15 mouse cellular contexts compared by ENCODE assay signal in the genomic region with DNA sequence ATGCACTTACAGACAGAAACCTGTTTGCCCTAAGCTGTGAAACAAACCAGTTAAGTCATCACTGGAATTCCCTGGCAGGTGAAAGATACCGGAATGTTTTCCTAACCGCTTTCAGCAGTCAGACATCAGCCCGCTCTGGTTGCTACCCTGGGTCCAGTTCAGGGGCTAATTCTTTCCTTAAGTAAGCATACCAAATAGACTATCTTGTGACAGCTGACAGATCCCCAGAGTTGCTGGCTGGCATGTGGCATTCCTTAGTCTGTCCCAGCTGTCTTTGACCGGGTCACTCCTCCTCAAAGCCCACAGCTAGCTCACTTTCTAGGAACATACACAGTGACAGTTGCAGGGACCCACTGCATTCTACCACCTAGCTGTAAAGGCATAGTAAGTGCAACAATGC. TPM values are rescaled to one million over a fixed set of nuclear protein-coding genes. Genes with fewer than 3 reads are reported as not detected.
DNase-seq lines count a peak whose midpoint lies in the region; ATAC-seq and TF ChIP-seq lines count a peak whose summit lies in the region.
"Had no signal": no experiment of that assay in that cellular context is flagged by ENCODE, and none has a peak within 500 bp of the region (broad histone marks: within the 10 kb centered on the region; RNA-seq: fewer than 3 reads in every experiment).

No protein-coding gene starts in this region.

- H3K9me3 ChIP-seq in heart, embryonic 15.5 days (replicated peaks), result no peaks in the 10 kb centered on the region
- H3K9me3 ChIP-seq in midbrain, postnatal 0 days (ENCODE audit: low read length), result no peaks in the 10 kb centered on the region
- H3K9me3 ChIP-seq: hindbrain, embryonic 10.5 days; intestine, embryonic 15.5 days; midbrain, embryonic 10.5 days; stomach, embryonic 15.5 days had no signal

- ATAC-seq in heart, embryonic 15.5 days (replicated peaks; ENCODE audit: insufficient number of reproducible peaks, insufficient read depth, low FRiP score, low read depth), result peak; percentile 78
- ATAC-seq in midbrain, postnatal 0 days (ENCODE audit: low FRiP score), result no peak
- ATAC-seq: intestine, embryonic 15.5 days; liver, postnatal 0 days had no signal

- 22% methylated on average over 4 of the region's 4 CpGs for WGBS in heart, embryonic 15.5 days
- 61% methylated on average over 4 of the region's 4 CpGs for WGBS in midbrain, postnatal 0 days

- H3K36me3 ChIP-seq in heart, embryonic 15.5 days, result no peaks in the 10 kb centered on the region
- H3K36me3 ChIP-seq in midbrain, postnatal 0 days (ENCODE audit: insufficient read depth, low read length), result no peaks in the 10 kb centered on the region
- H3K36me3 ChIP-seq: hindbrain, embryonic 10.5 days; intestine, embryonic 15.5 days; midbrain, embryonic 10.5 days; stomach, embryonic 15.5 days had no signal

- no peak overlapping the region for H3K4me3 ChIP-seq in heart, embryonic 15.5 days
- H3K4me3 ChIP-seq in midbrain, postnatal 0 days (ENCODE audit: low read depth, low read length), result no peak overlapping the region
- H3K4me3 ChIP-seq: hindbrain, embryonic 10.5 days; intestine, embryonic 15.5 days; midbrain, embryonic 10.5 days; stomach, embryonic 15.5 days had no signal

- peak overlapping the region; percentile 70 for H3K27ac ChIP-seq in heart, embryonic 15.5 days
- H3K27ac ChIP-seq in midbrain, postnatal 0 days (ENCODE audit: low read depth, low read length), result no peak overlapping the region
- H3K27ac ChIP-seq: hindbrain, embryonic 10.5 days; intestine, embryonic 15.5 days; midbrain, embryonic 10.5 days; stomach, embryonic 15.5 days had no signal

- H3K27me3 ChIP-seq in heart, embryonic 15.5 days, result no peaks in the 10 kb centered on the region
- no peaks in the 10 kb centered on the region for H3K27me3 ChIP-seq in midbrain, postnatal 0 days (ENCODE audit: insufficient read depth, low read length)
- H3K27me3 ChIP-seq: intestine, embryonic 15.5 days; stomach, embryonic 15.5 days had no signal

- DNase-seq in heart, adult 11 months, result peak; percentile 92
- no peak for DNase-seq in heart, adult 8-10 months (ENCODE audit: low spot score)
- peak; percentile 21 for DNase-seq in 3134 (ENCODE audit: extremely low read depth, insufficient read length, low spot score)
- peak; percentile 38 for DNase-seq in fibroblast of lung, adult 2 months (ENCODE audit: low read depth)
- no peak for DNase-seq in cerebellum, adult 11 months
- no peak for DNase-seq in cerebellum, postnatal 4 days (ENCODE audit: low spot score in 2 of 2)
- no peak for DNase-seq in midbrain, postnatal 0 days (ENCODE audit: low spot score)
- DNase-seq: cerebellum, adult 9-10 months; liver, postnatal 0 days; thymus, postnatal 14 days had no signal

- TF ChIP-seq CTCF in midbrain, postnatal 0 days (IDR thresholded peaks at IDR 0.05), result no peak

- H3K4me2 ChIP-seq in heart, embryonic 15.5 days, result no peak overlapping the region
- no peak overlapping the region for H3K4me2 ChIP-seq in midbrain, postnatal 0 days (ENCODE audit: low read depth, low read length, poor library complexity, severe bottlenecking)
- H3K4me2 ChIP-seq: intestine, embryonic 15.5 days; stomach, embryonic 15.5 days had no signal

- H3K4me1 ChIP-seq in heart, embryonic 15.5 days (replicated peaks), result peaks cover 20% of the 10 kb centered on the region
- H3K4me1 ChIP-seq in midbrain, postnatal 0 days (ENCODE audit: insufficient read depth, low read length), result no peaks in the 10 kb centered on the region
- H3K4me1 ChIP-seq: intestine, embryonic 15.5 days; stomach, embryonic 15.5 days had no signal

- no peak overlapping the region for H3K9ac ChIP-seq in heart, embryonic 15.5 days
- no peak overlapping the region for H3K9ac ChIP-seq in midbrain, postnatal 0 days (replicated peaks; ENCODE audit: low read length, poor library complexity, severe bottlenecking)
- H3K9ac ChIP-seq: intestine, embryonic 15.5 days; liver, postnatal 0 days; stomach, embryonic 15.5 days had no signal

RNA-seq across cellular contexts. Expression of a gene that starts 22.6 kb away (rescaled TPM):
- 10 to 100 TPM; 16.2 to 19.9 (median 17.3) TPM for total RNA-seq in heart, adult 8-10 months (2022)
- 28.0 and 30.5 TPM in 2 replicates for polyA plus RNA-seq in heart, embryonic 15.5 days (2015; fragmentation: Nextera tagmentation; extraction: Ambion mirVana)
- 13.1 and 16.6 TPM in 2 replicates for total RNA-seq in midbrain, postnatal 0 days (2014; rRNA removed)
- polyA plus RNA-seq in midbrain, postnatal 0 days (2015; fragmentation: Nextera tagmentation; extraction: Ambion mirVana), result 23.3 and 28.7 TPM in 2 replicates

RNA-seq across cellular contexts. Expression of a gene that starts 23.6 kb away (rescaled TPM):
- total RNA-seq in heart, adult 8-10 months (2022), result 100 to 1,000 TPM; 183 to 223 (median 209) TPM
- 38.7 and 46.9 TPM in 2 replicates for polyA plus RNA-seq in heart, embryonic 15.5 days (2015; fragmentation: Nextera tagmentation; extraction: Ambion mirVana)
- 206 and 269 TPM in 2 replicates for total RNA-seq in midbrain, postnatal 0 days (2014; rRNA removed)
- polyA plus RNA-seq in midbrain, postnatal 0 days (2015; fragmentation: Nextera tagmentation; extraction: Ambion mirVana), result 63.4 and 79.2 TPM in 2 replicates

Comparison
In these comparisons a context has a peak if more than half of its experiments do, and no peak if none do; other contexts are left out.
1. DNase-seq: peak in heart, adult 11 months (single experiment), 3134 (single experiment) and fibroblast of lung, adult 2 months (single experiment); none in heart, adult 8-10 months (single experiment), cerebellum, adult 11 months (single experiment), cerebellum, postnatal 4 days (0 of 2) and midbrain, postnatal 0 days (single experiment).